Mouse (Mus musculus): ENCODE measurements around the gene Tdrd1. TPM values are rescaled to one million over a fixed set of nuclear protein-coding genes. Genes with fewer than 3 reads are reported as not detected.

The Tdrd1 gene
- polyA plus RNA-seq (2015; fragmentation: Nextera tagmentation; extraction: Ambion mirVana): 0.38 and 0.49 TPM in 2 replicates

DNA sequence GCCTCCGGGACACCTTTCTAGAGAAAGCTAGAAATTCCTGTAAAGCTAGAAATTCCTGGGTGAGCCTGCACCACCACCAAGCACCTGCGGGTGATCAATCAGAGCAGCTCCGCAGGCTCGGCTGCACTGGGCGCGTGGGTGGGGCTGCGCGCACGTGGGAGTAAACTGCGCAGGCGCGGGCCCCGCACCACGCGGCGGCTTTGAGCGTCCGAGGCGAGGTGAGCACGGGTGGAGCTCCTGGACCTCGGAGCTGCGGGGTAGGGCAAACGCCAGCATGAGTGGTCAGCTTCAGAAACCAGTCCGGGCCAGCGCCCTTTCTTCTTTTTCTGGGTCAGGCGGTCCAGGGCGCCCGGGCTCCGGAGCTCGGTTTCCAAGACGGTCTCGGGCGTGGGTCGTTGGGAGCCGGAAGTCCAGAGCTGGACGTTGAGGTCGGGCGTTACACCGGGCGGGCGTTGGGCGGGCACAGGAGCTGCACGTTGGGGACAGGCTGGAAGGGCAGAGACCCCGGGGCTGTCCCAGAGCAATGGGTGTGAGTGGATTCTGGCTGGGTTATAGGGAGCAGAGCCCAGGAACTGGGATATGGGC lies at the start of gene Tdrd1:
Gene Tdrd1 (plus strand): TSS at position 163 of the 585 bp plus-strand sequence.

DNA sequence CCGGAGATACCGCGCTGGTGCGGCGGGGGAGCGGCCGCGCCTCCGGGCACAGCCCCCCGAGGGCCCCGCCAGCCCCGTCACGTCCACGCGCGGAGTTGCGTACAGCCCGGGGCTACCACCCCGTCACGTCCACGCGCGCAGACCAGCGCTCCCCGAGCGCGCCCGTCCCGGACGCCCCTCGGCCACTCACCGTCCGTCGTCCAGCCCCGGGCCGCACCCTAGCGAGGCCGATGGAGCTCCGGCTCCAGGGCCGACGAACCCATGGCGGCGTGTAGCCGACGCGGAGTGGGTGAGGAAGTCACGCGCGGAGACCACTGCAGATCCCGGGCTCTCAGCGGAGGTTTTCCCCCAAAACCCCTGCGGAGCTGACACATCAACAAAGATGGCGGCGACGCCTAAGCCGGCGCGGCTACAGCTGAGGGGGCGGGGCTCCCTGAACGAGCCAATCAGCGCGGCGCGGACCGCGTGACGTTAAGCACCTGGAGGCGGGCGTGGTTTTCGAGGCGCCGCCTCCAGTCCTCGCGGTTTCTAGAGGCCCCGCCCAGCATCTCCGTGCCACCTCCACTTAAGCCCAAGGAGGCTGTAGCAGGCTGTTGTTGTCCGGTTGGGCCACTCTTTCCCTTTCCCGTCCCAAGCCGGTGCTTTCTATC lies 4.1 kb upstream of the Tdrd1 start, which contains the start of gene Ccdc186:
Gene Ccdc186 (minus strand): TSS at position 393 of the 650 bp plus-strand sequence.

DNA sequence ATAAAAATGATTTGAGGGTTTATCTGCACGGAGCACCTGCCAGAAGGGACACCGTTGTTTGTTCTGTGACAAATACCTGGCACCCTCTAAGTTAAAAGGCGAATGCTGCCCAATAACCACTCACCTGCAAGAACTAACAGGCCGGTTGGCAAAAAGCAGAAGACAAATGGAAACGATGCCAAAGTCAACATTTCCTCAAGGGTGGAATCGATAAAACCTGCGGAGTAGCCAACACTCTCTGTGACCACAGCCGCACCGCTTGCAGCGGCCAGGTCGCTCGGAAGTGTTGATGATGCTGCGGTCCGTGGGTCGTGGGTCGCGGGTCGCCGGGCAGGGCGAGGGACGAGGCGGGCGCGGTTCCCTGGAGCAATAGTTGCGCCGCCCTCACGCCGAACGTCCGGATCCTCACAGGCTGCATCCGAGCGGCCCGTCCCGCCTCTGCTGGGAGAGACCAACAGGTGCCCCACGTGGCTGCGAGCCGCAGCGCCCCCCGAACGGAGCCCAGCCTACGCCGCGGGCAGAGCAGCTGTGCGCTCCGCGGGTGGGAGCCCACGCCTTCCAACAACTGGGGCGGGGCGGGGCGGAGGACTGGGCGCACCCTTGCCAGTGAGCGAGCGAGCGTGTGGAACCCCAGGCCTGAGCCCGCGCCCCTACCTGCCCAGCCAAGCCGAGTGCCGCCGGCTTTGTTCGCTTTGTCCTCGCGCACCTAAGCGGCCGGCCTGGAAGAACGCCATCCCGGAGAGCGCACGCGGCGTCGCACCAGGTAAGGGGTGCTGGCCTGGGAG lies 48.0 kb downstream of the Tdrd1 start, which contains the start of gene Vwa2:
Gene Vwa2 (plus strand): TSS at position 434 of the 785 bp plus-strand sequence.

Other genes starting within 250 kb of the Tdrd1 start
- 0.24 and 0.28 TPM in 2 replicates for gene Adrb1, start 104.0 kb upstream of the Tdrd1 start, polyA plus RNA-seq (2015; fragmentation: Nextera tagmentation; extraction: Ambion mirVana)
- 12.5 and 13.4 TPM in 2 replicates for gene Ccdc186, start 4.0 kb upstream of the Tdrd1 start, polyA plus RNA-seq (2015; fragmentation: Nextera tagmentation; extraction: Ambion mirVana)
- 0.46 TPM in 1 of 2 replicates, not detected in the other for gene Vwa2, start 48.0 kb downstream of the Tdrd1 start, polyA plus RNA-seq (2015; fragmentation: Nextera tagmentation; extraction: Ambion mirVana)
- 10.0 TPM in 2 replicates for gene Afap1l2, start 182.0 kb downstream of the Tdrd1 start, polyA plus RNA-seq (2015; fragmentation: Nextera tagmentation; extraction: Ambion mirVana)